Mouse (Mus musculus) CH12.LX (cell line): ENCODE data around the gene Rnf8. TPM values are rescaled to one million over a fixed set of nuclear protein-coding genes. Genes with fewer than 3 reads are reported as not detected.

Experiments
- DNase-seq: peaks from one replicate; pipeline ENCODE4 v3.0.0-alpha.2; 2013; ENCODE audit errors: extremely low read depth
- H3K27ac ChIP-seq: 2 replicates; pipeline ENCODE4 v1.5.1; 2012; ENCODE audit warnings: low read depth, mild to moderate bottlenecking, control low read depth, moderate library complexity; ENCODE audit not compliant: insufficient read depth
- H3K27me3 ChIP-seq: replicated peaks from 2 replicates; pipeline ENCODE3; 2012; ENCODE audit warnings: inconsistent platforms
- H3K36me3 ChIP-seq, 2 experiments: replicated peaks in 1 of 2; 2 replicates each; pipeline versions ENCODE3 to v1.6.1; 2012; ENCODE audit warnings: inconsistent platforms in 1 of 2, low read length in 1 of 2, mild to moderate bottlenecking in 1 of 2, mixed read lengths in 1 of 2, moderate library complexity in 1 of 2; ENCODE audit not compliant: control insufficient read depth in 1 of 2, insufficient read depth in 1 of 2
- H3K4me1 ChIP-seq, 2 experiments: 2 replicates each; pipeline ENCODE4 v1.6.1; 2012; ENCODE audit warnings: inconsistent platforms in 1 of 2, moderate library complexity in 1 of 2; ENCODE audit not compliant: insufficient read depth in 2 of 2, control insufficient read depth in 1 of 2
- H3K4me2 ChIP-seq: 2 replicates; pipeline ENCODE4 v1.6.1; 2012; ENCODE audit warnings: low read depth, mild to moderate bottlenecking, control low read depth; ENCODE audit not compliant: poor library complexity, insufficient read depth, severe bottlenecking
- H3K4me3 ChIP-seq, 3 experiments: fragments of 150-350 bp in 1 of 3; sonication (generic) in 1 of 3; replicated peaks in 1 of 3; 2 replicates each; pipeline versions ENCODE3 to v1.5.1; 2011 to 2012; ENCODE audit warnings: low read depth in 2 of 3, low read length in 2 of 3, mild to moderate bottlenecking in 2 of 3, moderate library complexity in 2 of 3, control low read depth in 1 of 3, improper control_type of control experiment in 1 of 3, inconsistent platforms in 1 of 3, mixed read lengths in 1 of 3; ENCODE audit not compliant: poor library complexity in 1 of 3
- H3K79me2 ChIP-seq: replicated peaks from 2 replicates; pipeline ENCODE4 v1.6.1; 2012; ENCODE audit warnings: mild to moderate bottlenecking, moderate library complexity; ENCODE audit not compliant: control insufficient read depth, poor library complexity, insufficient read depth, severe bottlenecking; ENCODE audit errors: extremely low read depth
- H3K9ac ChIP-seq: 2 replicates; pipeline ENCODE4 v1.6.1; 2012; ENCODE audit warnings: low read depth, mild to moderate bottlenecking, control low read depth, moderate library complexity; ENCODE audit not compliant: insufficient read depth
- H3K9me3 ChIP-seq: replicated peaks from 2 replicates; pipeline ENCODE3; 2012; ENCODE audit warnings: low read length, inconsistent platforms, mixed read lengths
- BHLHE40 ChIP-seq: IDR thresholded peaks from 2 replicates; pipeline ENCODE4 v1.6.1; 2011; ENCODE audit warnings: mild to moderate bottlenecking, low read depth, low read length, improper control_type of control experiment
- CHD1 ChIP-seq: IDR thresholded peaks from 2 replicates; pipeline ENCODE4 v1.6.1; 2012; ENCODE audit warnings: low read depth, low read length, improper control_type of control experiment, inconsistent platforms
- CTCF ChIP-seq, 2 experiments: IDR thresholded peaks in 1 of 2; conservative IDR thresholded peaks in 1 of 2; 2 replicates each; pipeline ENCODE4 v1.5.1; 2011 to 2012; ENCODE audit warnings: low read depth in 2 of 2, low read length in 2 of 2, improper control_type of control experiment in 1 of 2, inconsistent platforms in 1 of 2, mild to moderate bottlenecking in 1 of 2, moderate library complexity in 1 of 2
- E2F4 ChIP-seq: IDR thresholded peaks from 2 replicates; pipeline ENCODE4 v1.6.1; 2011; ENCODE audit warnings: low read depth, low read length, improper control_type of control experiment; ENCODE audit not compliant: insufficient replicate concordance
- ELF1 ChIP-seq: IDR thresholded peaks from 2 replicates; pipeline ENCODE4 v1.6.1; 2014; ENCODE audit warnings: low read depth, mild to moderate bottlenecking, inconsistent platforms, low read length, improper control_type of control experiment
- EP300 ChIP-seq: IDR thresholded peaks from 2 replicates; pipeline ENCODE4 v1.6.1; 2011; ENCODE audit warnings: low read length, improper control_type of control experiment
- HCFC1 ChIP-seq: IDR thresholded peaks from 2 replicates; pipeline ENCODE4 v1.6.1; 2012; ENCODE audit warnings: low read depth, mild to moderate bottlenecking, inconsistent platforms, low read length, improper control_type of control experiment
- IRF4 ChIP-seq: IDR thresholded peaks from 2 replicates; pipeline ENCODE4 v1.6.1; 2014; ENCODE audit warnings: low read depth, mild to moderate bottlenecking, inconsistent platforms, low read length, improper control_type of control experiment
- JUN ChIP-seq: IDR thresholded peaks from 2 replicates; pipeline ENCODE4 v1.6.1; 2011; ENCODE audit warnings: low read depth, mild to moderate bottlenecking, low read length, improper control_type of control experiment, moderate library complexity; ENCODE audit not compliant: insufficient read depth
- MAZ ChIP-seq: IDR thresholded peaks from 2 replicates; pipeline ENCODE4 v1.6.1; 2012; ENCODE audit warnings: low read depth, mild to moderate bottlenecking, inconsistent platforms, low read length, improper control_type of control experiment, moderate library complexity
- MXI1 ChIP-seq: IDR thresholded peaks from 2 replicates; pipeline ENCODE4 v1.6.1; 2011; ENCODE audit warnings: mild to moderate bottlenecking, low read depth, low read length, improper control_type of control experiment
- NELFE ChIP-seq: IDR thresholded peaks from 2 replicates; pipeline ENCODE4 v1.6.1; 2011; ENCODE audit warnings: low read depth, low read length, improper control_type of control experiment
- PAX5 ChIP-seq: IDR thresholded peaks from 2 replicates; pipeline ENCODE4 v1.6.1; 2012; ENCODE audit warnings: low read length, inconsistent platforms, mixed read lengths
- POLR2AphosphoS2 ChIP-seq: IDR thresholded peaks from 2 replicates; pipeline ENCODE4 v1.6.1; 2011; ENCODE audit warnings: low read depth, low read length, improper control_type of control experiment
- RAD21 ChIP-seq: IDR thresholded peaks from 2 replicates; pipeline ENCODE4 v1.6.1; 2011; ENCODE audit warnings: low read depth, mild to moderate bottlenecking, low read length, improper control_type of control experiment, moderate library complexity
- RCOR1 ChIP-seq: conservative IDR thresholded peaks from 2 replicates; pipeline ENCODE4 v1.6.1; 2012; ENCODE audit warnings: low read depth, mild to moderate bottlenecking, inconsistent platforms, low read length, improper control_type of control experiment
- SIN3A ChIP-seq: IDR thresholded peaks from 2 replicates; pipeline ENCODE4 v1.6.1; 2012; ENCODE audit warnings: low read length, improper control_type of control experiment, inconsistent platforms
- SMC3 ChIP-seq: IDR thresholded peaks from 2 replicates; pipeline ENCODE4 v1.6.1; 2011; ENCODE audit warnings: low read depth, low read length, improper control_type of control experiment
- TBP ChIP-seq: conservative IDR thresholded peaks from 2 replicates; pipeline ENCODE4 v1.6.1; 2011; ENCODE audit warnings: low read depth, low read length, improper control_type of control experiment
- USF1 ChIP-seq: IDR thresholded peaks from 2 replicates; pipeline ENCODE4 v1.6.1; 2014; ENCODE audit warnings: low read depth, mild to moderate bottlenecking, inconsistent platforms, low read length, improper control_type of control experiment
- ZKSCAN1 ChIP-seq: IDR thresholded peaks from 2 replicates; pipeline ENCODE4 v1.6.1; 2012; ENCODE audit warnings: low read depth, inconsistent platforms, low read length, improper control_type of control experiment, borderline replicate concordance
- ZMIZ1 ChIP-seq: IDR thresholded peaks from 2 replicates; pipeline ENCODE4 v1.6.1; 2012; ENCODE audit warnings: low read depth, mild to moderate bottlenecking, inconsistent platforms, low read length, improper control_type of control experiment
- dilution Hi-C: fragments of 300-500 bp; cut with MboI; formaldehyde crosslinking; loops from 2 replicates; pipeline ENCODE4 v1.14.3; 2020; ENCODE audit warnings: low sequenced_read_pairs; ENCODE audit not compliant: extremely low pct_unique_long_range_greater_than_20kb, extremely low pct_ligation_motif_present
- in situ Hi-C: fragments of 300-500 bp; cut with MboI; formaldehyde crosslinking; loops from 3 replicates; pipeline ENCODE4 v1.14.3; 2019; ENCODE audit warnings: low sequenced_read_pairs, low pct_ligation_motif_present, low pct_unique_long_range_greater_than_20kb, mixed read lengths
- polyA plus RNA-seq: library from polyadenylated mRNA; unstranded; fragments of >175 nt; gene quantifications from 2 replicates; pipeline ENCODE4 v1.2.1, GENCODE M21; 2012; ENCODE audit warnings: low read depth; ENCODE audit not compliant: insufficient read length
- total RNA-seq, 2 experiments: library from RNA; depleted of rRNA; stranded (reverse); fragments of 300-350 nt in 1 of 2; fragments of >200 nt in 1 of 2; gene quantifications; 2 replicates each; pipeline ENCODE4 v1.2.3; 2012 to 2014

Gene Rnf8
- total and polyA plus RNA-seq, 3 experiments, result 29.9 to 38.8 (median 35.4) TPM

- Histone ChIP-seq H3K27ac (no peak overlapping the region), H3K4me3 (no peak overlapping the region), H3K79me2 (no peaks in the 10 kb centered on the region), H3K9ac (no peak overlapping the region), H3K36me3 (peaks cover 50 to 77% of the 10 kb centered on the region in 2 experiments)
- TF ChIP-seq IRF4 (no peak), USF1 (no peak), PAX5 (no peak), CHD1 (no peak), SMC3 (no peak), BHLHE40 (no peak)
- TF ChIP-seq, all 38 proteins: peak for 0
- Histone ChIP-seq H3K9me3 (no peaks in the 10 kb centered on the region), H3K4me1 (no peaks in the 10 kb centered on the region), H3K4me2 (no peak overlapping the region), H3K27me3 (no peaks in the 10 kb centered on the region)
- in situ Hi-C loops, result no loop called here
- no peak for DNase-seq
- dilution Hi-C loops, result no loop called here
Observed at GRCm38 (mm10) chr17:29595891-29596770, 18.5 kb upstream of the Rnf8 start.

GRCm38 (mm10) chr17:29596771-29597132, 17.8 kb upstream of the Rnf8 start:
- peaks cover 50 to 79% of the 10 kb centered on the region in 2 experiments for H3K36me3 ChIP-seq

GRCm38 (mm10) chr17:29599051-29599450, 15.5 kb upstream of the Rnf8 start:
- no peak overlapping the region for H3K9ac ChIP-seq
- TF ChIP-seq EP300 (no peak), CTCF (conservative IDR thresholded peaks at IDR 0.05 in 1 of 2, IDR thresholded peaks at IDR 0.05 in 1 of 2; ENCODE audit: low read depth in 2 of 2, low read length in 2 of 2) (no peak), IRF4 (no peak), TBP (no peak), CHD1 (no peak), MXI1 (no peak), ZMIZ1 (no peak), RAD21 (no peak), SIN3A (no peak), ELF1 (no peak), HCFC1 (no peak), POLR2AphosphoS2 (no peak), JUN (no peak), SMC3 (no peak), RCOR1 (no peak)
- TF ChIP-seq, all 38 proteins: peak for 0
- H3K9me3 ChIP-seq, result peaks cover 3% of the 10 kb centered on the region
- in situ Hi-C loops (no loop called here), dilution Hi-C loops (no loop called here)
- no peaks in the 10 kb centered on the region for H3K79me2 ChIP-seq
- no peaks in the 10 kb centered on the region for H3K4me1 ChIP-seq
- H3K27me3 ChIP-seq, result no peaks in the 10 kb centered on the region
- H3K4me3 ChIP-seq, result no peak overlapping the region
- no peak for DNase-seq
- H3K36me3 ChIP-seq, result peaks cover 49 to 84% of the 10 kb centered on the region in 2 experiments
- H3K27ac ChIP-seq, result no peak overlapping the region
- H3K4me2 ChIP-seq, result no peak overlapping the region

More at GRCm38 (mm10) chr17:29596771-29597132, 17.8 kb upstream of the Rnf8 start:
- Histone ChIP-seq H3K4me1 (no peaks in the 10 kb centered on the region), H3K27ac (no peak overlapping the region), H3K4me3 (no peak overlapping the region), H3K9me3 (no peaks in the 10 kb centered on the region), H3K4me2 (no peak overlapping the region), H3K9ac (no peak overlapping the region)
- DNase-seq, result no peak
- dilution Hi-C loops, result no loop called here
- in situ Hi-C loops, result no loop called here
- TF ChIP-seq E2F4 (no peak), NELFE (no peak), CHD1 (no peak), SIN3A (no peak), MAZ (no peak), ZKSCAN1 (no peak)
- TF ChIP-seq, all 38 proteins: peak for 0
- no peaks in the 10 kb centered on the region for H3K27me3 ChIP-seq
- H3K79me2 ChIP-seq, result no peaks in the 10 kb centered on the region
